Mouse (Mus musculus): Measurements from ENCODE around the gene Prl7a1.

Prl7a1 gene

GRCm38 (mm10) chr13:27642393-27642792, at the start of gene Prl7a1:
Gene Prl7a1 (minus strand): TSS chr13:27642493.
- DNase-seq (ENCODE audit: extremely low read depth, low read depth) = no peak

DNA sequence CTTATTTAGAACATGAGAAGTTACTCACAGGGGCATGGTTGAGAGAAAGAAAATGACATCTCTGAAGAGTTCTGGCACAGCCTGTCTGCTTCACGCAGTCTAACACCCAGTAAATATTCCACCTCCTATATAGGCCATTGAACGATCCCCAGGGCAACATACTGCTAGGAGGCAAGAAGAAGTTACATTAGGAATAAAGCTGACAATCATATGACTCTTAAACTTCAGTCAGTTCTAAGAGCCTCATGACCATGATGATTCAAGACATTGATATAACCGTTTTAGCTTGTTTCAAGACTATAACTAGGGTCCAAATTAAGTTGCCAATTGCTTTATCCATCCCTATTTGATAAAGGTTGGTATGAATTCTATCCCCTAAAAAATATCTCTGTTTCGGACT, 25.6 kb upstream of the Prl7a1 start, which contains the start of gene Prl7a2:
Gene Prl7a2, minus strand, starts transcription at position 101 of the 400 bp plus-strand sequence.
- no peak for DNase-seq (ENCODE audit: extremely low read depth, low read depth)

DNA sequence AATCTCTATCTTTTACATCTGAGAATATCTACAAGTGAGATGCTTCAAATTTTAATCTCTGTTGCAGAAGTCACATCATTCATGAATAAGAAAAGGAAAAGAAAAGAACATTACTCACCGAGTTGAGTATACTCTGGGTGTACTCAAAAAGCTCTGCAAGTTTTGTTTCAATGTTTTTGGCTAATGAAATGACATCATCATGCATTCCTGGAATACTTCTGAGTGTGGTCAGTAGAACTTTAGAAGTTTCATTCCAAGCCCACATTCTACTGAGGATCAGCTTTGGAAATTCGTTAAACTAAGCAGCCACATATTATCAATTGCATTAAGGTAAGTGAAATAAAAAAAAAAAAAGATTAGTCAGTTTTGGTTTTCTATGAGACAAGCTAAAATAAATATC, 18.5 kb upstream of the Prl7a1 start:
- DNase-seq (ENCODE audit: extremely low read depth, low read depth) = no peak

- DNase-seq (ENCODE audit: extremely low read depth, low read depth) = no peak
Observed at GRCm38 (mm10) chr13:27610482-27610881, 31.8 kb downstream of the Prl7a1 start, which contains the start of gene Prl7b1. Gene Prl7b1 (minus strand): TSS chr13:27610582.

Measured in MEL-GATA-1-ER (cell line).